In the genomic region with DNA sequence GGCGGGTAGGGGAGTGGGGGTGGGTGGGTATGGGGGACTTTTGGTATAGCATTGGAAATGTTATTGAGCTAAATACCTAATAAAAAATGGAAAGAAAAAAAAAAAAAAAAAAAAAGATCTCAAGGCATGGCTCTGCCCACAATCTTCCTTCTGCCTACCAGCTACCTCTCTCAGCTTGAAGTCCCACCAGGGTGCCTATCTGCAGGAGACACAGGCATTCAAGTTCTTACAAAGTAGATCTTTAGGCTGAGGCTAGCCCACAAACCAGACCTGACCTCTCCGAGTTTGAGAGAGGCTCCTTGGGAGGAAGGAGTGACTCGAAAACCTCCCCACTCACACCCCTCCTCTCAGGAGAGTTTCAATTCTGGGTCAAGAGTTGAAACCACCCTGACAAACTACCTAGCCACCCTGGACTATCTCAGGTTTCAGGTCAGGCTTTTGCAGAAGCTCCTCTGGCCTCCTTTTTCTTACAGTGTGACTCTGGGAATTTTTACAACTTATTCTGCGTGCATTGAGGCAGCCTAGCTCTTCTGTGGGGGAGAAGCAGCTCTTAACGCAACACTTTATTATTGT, we compare ENCODE assay signal across 19 mouse cellular contexts.
DNase-seq lines count a peak whose midpoint lies in the region; ATAC-seq and TF ChIP-seq lines count a peak whose summit lies in the region.
"Had no signal": no experiment of that assay in that cellular context is flagged by ENCODE, and none has a peak within 500 bp of the region (broad histone marks: within the 10 kb centered on the region; RNA-seq: fewer than 3 reads in every experiment).

No protein-coding gene starts in this region.

- H3K79me2 ChIP-seq in heart, adult 2 months (replicated peaks; ENCODE audit: control insufficient read depth, insufficient read depth, low read length), result no peaks in the 10 kb centered on the region

- no peaks in the 10 kb centered on the region for H3K9me3 ChIP-seq in liver, embryonic 12.5 days (replicated peaks)
- H3K9me3 ChIP-seq: embryonic facial prominence, embryonic 10.5 days; embryonic facial prominence, embryonic 12.5 days; forebrain, embryonic 13.5 days; forebrain, embryonic 15.5 days had no signal

- ATAC-seq in activated CD4-positive, CD25-positive, alpha-beta regulatory T cell, adult 4 months, result no peak
- no peak for ATAC-seq in liver, embryonic 12.5 days
- ATAC-seq: forebrain, embryonic 13.5 days; forebrain, embryonic 15.5 days; forebrain, postnatal 0 days had no signal

- DNase-seq in heart, adult 11 months, result peak; percentile 69
- DNase-seq in heart, adult 2 months, result no peak
- peak; percentile 70 for DNase-seq in ES-CJ7 (ENCODE audit: low read depth, low spot score)
- peak; percentile 49 for DNase-seq in ZHBTc4 (ENCODE audit: low read depth, low spot score)
- DNase-seq: adrenal gland, adult 8-10 months; adrenal gland, postnatal 14 days; adrenal gland, postnatal 36 days; cerebellum, adult 11-12 months; cerebellum, adult 2 months; cerebellum, adult 9-10 months; cerebellum, postnatal 10 days; cerebellum, postnatal 25 days; forebrain, postnatal 0 days had no signal

- no peaks in the 10 kb centered on the region for H3K36me3 ChIP-seq in heart, adult 2 months (ENCODE audit: control insufficient read depth, insufficient read depth, low read length)
- H3K36me3 ChIP-seq in liver, embryonic 12.5 days, result no peaks in the 10 kb centered on the region
- H3K36me3 ChIP-seq: embryonic facial prominence, embryonic 10.5 days; embryonic facial prominence, embryonic 12.5 days; forebrain, embryonic 15.5 days had no signal

- H3K9ac ChIP-seq in heart, adult 2 months (ENCODE audit: low read depth, low read length), result no peak overlapping the region
- no peak overlapping the region for H3K9ac ChIP-seq in liver, embryonic 12.5 days
- H3K9ac ChIP-seq: embryonic facial prominence, embryonic 12.5 days; forebrain, embryonic 13.5 days; forebrain, embryonic 15.5 days; forebrain, postnatal 0 days had no signal

- TF ChIP-seq POLR2A in heart, adult 2 months (IDR thresholded peaks at IDR 0.05; ENCODE audit: insufficient read depth, low read depth, low read length), result no peak

- 87% methylated on average over 5 of the region's 5 CpGs for WGBS in heart, adult 2 months
- 75% methylated on average over 5 of the region's 5 CpGs for WGBS in liver, embryonic 12.5 days (ENCODE audit: insufficient replicate concordance)

- no peak overlapping the region for H3K4me2 ChIP-seq in liver, embryonic 12.5 days
- H3K4me2 ChIP-seq: embryonic facial prominence, embryonic 12.5 days; forebrain, embryonic 13.5 days; forebrain, embryonic 15.5 days had no signal

- intact Hi-C loops in heart, adult 2 months (cut with DNase I), result no loop called here

- no peak overlapping the region for H3K4me3 ChIP-seq in heart, adult 2 months
- no peak overlapping the region for H3K4me3 ChIP-seq in liver, embryonic 12.5 days
- H3K4me3 ChIP-seq: embryonic facial prominence, embryonic 10.5 days; embryonic facial prominence, embryonic 12.5 days; forebrain, embryonic 13.5 days; forebrain, embryonic 15.5 days had no signal

- no peaks in the 10 kb centered on the region for H3K27me3 ChIP-seq in heart, adult 2 months (ENCODE audit: control insufficient read depth, insufficient read depth, low read length)
- H3K27me3 ChIP-seq in liver, embryonic 12.5 days (replicated peaks), result no peaks in the 10 kb centered on the region
- H3K27me3 ChIP-seq: embryonic facial prominence, embryonic 12.5 days; forebrain, embryonic 13.5 days; forebrain, embryonic 15.5 days had no signal

- H3K4me1 ChIP-seq in heart, adult 2 months (ENCODE audit: control insufficient read depth, insufficient read depth, low read length), result no peaks in the 10 kb centered on the region
- no peaks in the 10 kb centered on the region for H3K4me1 ChIP-seq in liver, embryonic 12.5 days
- H3K4me1 ChIP-seq: embryonic facial prominence, embryonic 10.5 days; embryonic facial prominence, embryonic 12.5 days; forebrain, embryonic 13.5 days; forebrain, embryonic 15.5 days had no signal

- TF ChIP-seq EP300 in heart, adult 2 months (IDR thresholded peaks at IDR 0.05; ENCODE audit: insufficient read depth, low read depth, low read length), result no peak

- no peak overlapping the region for H3K27ac ChIP-seq in heart, adult 2 months
- H3K27ac ChIP-seq in liver, embryonic 12.5 days, result no peak overlapping the region
- H3K27ac ChIP-seq: embryonic facial prominence, embryonic 10.5 days; embryonic facial prominence, embryonic 12.5 days; forebrain, embryonic 13.5 days; forebrain, embryonic 15.5 days had no signal

- no peak for TF ChIP-seq CTCF in heart, adult 2 months (IDR thresholded peaks at IDR 0.05)

Comparison
In these comparisons a context has a peak if more than half of its experiments do, and no peak if none do; other contexts are left out.
1. DNase-seq: peak in heart, adult 11 months (single experiment), ES-CJ7 (single experiment) and ZHBTc4 (single experiment); none in heart, adult 2 months (0 of 2).